Mouse (Mus musculus): ENCODE results near the gene Phkb.

Phkb gene

DNA sequence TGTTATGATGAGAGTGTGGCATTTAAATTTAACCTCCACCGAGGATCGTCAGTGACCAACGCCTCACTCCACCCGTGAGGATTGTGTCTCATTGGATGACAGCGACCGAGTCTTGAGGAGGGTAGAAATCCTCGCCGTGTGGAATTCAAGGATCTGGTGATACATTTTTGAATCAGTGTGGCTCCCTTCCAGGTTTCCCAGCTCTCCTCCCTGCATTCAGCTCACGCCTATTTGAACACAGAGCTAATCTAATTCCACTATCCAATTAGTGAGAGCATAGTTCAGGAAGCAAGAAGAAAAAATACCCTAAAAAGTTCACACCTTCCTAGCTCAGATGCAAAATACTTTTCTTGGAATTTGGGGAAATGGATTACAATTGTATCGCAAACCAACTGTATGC lies 249.9 kb downstream of the Phkb start:
- DNase-seq (ENCODE audit: low spot score), result no peak
